Mouse (Mus musculus) ES-CJ7 (cell line): Measurements from ENCODE around the gene 1700028P14Rik.
"Not testable (repeated sequence)": the region's sequence is repeated elsewhere in the genome, so short reads cannot be mapped to it uniquely, and the experiment has no call there.

Source experiments
- DNase-seq: peaks from one replicate; pipeline ENCODE4 v3.0.0; 2011; ENCODE audit warnings: low read depth, low spot score

1700028P14Rik gene

DNA sequence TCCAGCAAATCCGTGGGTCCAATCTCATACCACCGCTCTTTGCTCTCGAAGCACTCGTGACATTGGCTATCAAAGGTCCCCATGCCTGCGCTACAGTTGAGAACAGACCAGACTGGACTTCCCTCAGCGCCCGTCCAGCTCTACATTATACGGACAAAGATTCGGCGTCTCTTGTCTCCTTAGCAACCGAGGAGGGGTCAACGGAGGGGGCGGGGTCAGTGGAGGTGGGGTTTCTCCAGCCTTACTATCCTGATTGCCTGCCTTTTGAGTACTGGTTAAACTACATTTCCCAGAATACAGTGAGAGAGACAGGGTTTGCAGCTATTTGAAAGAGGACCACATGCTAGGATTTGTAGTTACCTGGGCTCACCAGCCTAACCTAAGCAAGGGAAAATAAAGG lies at the start of gene 1700028P14Rik:
Gene 1700028P14Rik (minus strand): TSS at position 169 of the 400 bp plus-strand sequence.
- DNase-seq, result peak; percentile 81

DNA sequence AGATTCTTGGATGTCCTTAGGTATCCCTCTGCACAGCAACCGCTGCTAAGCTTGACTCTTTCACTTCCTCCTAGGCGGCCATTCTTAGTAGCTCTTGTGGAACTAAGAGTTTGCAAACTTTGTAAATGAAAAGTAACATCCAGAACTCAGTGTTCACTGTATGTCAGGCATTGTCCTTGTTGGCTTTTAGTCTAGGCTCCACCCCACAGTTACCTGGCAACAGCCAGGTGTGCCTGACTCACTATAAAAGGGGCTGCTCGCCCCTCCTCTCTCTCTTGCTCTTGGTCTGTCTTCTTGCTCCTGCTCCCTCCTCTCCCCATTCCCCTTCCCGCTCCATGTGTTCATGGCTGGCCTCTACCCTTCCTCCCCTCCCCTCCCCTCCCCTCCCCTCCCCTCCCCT lies 46.5 kb upstream of the 1700028P14Rik start:
- DNase-seq, result peak; percentile 35

DNA sequence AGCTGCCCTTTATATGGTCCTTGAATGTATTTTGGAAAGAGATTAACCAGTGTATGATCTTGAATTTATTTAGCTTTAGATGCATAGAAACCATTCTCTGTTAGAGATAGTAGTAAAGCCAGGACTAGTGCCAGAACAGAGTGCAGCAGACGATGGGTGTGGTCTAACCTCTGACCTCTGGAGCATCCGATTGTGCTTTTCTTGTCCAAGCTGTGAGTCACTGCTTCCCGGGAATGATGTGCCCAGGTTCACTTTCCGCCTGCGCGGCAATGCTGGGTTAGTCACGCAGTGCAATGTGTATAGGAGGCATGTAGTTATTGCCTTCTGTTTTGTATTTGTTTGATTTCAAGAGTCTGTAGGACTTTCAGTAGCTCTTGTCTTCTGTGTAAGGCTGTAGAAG lies 45.8 kb upstream of the 1700028P14Rik start:
- DNase-seq, result peak; percentile 25

DNA sequence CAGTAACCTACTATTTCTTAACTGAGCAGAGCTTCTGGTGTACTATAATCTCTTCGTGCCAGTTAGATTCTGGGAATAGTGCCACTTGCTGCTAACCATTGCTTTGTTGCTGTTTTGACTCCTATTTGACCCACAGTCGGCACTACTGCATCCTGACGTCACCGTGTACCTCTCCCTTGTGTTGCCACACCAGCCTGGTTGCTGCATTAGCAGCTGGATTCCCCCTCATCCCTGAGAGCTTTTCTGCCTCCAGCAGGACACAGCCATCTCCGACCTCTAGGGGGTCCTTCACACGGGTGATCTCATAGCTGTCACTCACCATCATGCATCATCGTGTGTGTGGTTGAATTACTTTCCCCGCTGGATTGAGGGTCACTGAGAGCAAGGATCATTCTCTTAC lies 45.2 kb upstream of the 1700028P14Rik start:
- peak; percentile 25 for DNase-seq

DNA sequence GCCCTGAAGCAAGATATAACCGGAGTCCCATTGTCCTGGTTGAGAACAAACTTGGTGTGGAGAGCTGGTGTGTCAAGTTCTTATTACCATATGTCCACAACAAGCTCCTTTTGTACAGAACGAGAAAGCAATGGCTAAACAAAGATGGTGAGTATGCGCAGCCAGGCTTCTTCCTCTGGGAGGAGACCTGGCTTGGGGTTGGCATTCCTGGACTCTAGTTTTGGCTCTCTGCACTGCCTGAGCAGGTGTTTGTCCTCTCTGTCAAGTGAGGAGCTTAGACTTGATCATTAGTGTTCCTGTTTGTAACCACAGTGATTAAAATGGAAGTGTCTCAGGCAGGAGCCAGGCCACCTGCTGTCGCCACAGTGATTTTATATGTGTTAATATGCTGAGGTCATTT lies 41.7 kb upstream of the 1700028P14Rik start:
- no peak for DNase-seq

DNA sequence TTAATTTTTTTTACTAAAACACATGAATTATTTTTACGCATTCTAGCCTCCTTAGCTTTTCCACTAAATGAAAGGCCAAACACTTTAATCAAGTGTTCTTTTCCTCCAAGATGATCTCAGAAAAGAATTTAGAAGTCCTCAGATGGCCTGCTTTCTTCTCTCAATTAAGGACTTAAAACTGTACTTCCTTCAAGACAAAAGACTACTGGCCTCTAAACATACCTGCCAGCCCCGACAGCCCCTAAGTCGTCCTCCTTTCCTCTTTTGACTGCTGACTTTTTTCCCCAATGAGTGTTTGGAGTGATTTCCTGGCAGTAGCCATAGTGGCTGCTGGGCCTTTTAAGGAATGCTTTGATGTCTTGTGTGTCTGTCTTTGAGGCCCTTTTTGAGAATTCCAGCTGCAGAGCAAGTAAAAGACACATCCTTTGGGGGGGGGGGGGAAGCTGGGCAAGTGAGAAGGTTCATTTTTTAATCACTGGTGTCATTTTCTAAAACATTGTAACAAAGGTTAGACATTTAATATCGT lies 35.9 kb upstream of the 1700028P14Rik start:
- DNase-seq, result peak; percentile 16

DNA sequence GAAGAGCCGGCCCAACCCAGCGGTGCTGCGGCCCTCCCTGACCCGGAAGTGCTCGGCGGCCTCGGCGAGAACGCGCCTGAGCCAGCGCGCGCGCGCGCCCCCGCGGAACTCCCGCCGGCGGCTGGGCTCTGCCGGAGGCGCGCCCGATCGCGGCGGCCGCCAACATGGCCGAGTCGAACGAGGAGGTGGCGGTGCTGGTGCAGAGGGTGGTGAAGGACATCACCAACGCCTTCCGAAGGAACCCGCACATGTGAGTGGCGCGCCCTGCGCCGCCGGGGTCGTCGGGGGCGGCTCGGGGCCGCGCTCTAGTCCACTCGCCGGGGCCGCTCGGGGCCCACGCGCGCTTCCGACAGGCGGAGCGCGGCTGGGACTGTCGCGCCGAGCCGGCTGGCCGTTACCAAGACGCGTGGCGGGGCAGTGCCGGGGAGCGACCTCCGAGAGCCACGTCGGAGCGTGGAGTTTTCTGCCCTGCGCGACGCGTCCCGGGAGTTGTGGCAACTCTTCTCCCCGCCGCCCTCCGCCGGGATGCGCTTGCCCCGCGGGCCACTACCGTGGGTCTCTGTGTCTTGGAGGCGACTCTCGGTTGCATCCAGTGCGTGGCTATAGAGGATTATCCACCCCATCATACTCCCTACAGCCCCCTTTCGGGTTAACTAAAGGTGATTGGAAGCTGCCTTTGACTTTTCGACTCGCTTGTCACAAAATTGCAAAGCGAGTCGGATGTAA lies 34.8 kb upstream of the 1700028P14Rik start, which contains the start of gene Ptar1:
Gene Ptar1 (plus strand): TSS at position 134 of the 726 bp plus-strand sequence.
- DNase-seq, result peak; percentile 73

DNA sequence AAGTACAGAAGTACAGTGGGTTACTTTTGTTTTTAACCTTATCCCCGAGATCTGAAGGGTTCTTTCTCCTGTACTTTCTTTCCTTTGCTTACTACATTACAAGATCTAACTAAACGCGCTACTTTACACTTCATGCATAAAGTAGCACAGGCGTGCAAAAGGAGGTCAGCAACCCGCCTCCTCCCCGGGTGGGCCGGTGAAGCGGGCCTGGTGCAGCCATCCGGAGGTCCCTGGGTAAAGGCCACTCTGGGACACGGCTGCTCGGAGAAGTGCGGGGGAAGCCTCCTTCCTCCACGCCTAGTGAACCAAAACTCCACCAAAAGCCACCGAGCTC lies 34.3 kb upstream of the 1700028P14Rik start:
- DNase-seq, result no peak

DNA sequence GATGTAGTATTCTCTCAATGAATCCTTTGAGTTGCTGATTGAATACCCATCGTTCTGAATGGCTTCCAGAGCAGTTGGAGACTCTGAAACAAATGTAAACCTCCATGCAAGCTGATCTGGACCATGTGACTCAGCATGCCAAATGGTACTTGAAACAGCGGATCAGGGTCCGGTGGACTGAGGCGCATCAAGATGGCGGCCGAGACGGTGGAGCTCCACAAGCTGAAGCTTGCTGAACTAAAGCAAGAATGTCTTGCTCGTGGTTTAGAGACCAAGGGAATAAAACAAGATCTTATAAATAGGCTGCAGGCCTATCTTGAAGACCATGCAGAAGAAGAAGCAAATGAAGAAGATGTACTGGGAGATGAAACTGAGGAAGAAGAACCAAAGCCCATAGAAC lies 23.0 kb upstream of the 1700028P14Rik start:
- DNase-seq, result not testable (repeated sequence)

DNA sequence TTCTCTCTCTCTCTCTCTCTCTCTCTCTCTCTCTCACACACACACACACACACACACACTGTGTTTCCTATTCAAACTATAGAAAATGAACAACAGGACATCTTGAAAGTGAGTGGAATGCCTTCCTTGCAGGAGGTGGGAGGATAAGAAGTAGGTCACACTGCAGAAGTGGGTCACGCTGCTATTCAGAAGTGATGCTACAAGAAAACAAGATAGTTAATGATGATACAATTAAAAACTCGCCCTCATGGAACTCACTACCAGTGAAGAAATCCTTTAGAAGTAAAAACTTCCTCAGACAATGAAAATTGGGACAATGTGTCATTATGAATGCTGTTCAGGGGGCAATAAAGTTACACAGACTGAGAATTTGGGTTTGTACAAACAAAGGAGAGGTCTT lies 20.4 kb upstream of the 1700028P14Rik start:
- no peak for DNase-seq

DNA sequence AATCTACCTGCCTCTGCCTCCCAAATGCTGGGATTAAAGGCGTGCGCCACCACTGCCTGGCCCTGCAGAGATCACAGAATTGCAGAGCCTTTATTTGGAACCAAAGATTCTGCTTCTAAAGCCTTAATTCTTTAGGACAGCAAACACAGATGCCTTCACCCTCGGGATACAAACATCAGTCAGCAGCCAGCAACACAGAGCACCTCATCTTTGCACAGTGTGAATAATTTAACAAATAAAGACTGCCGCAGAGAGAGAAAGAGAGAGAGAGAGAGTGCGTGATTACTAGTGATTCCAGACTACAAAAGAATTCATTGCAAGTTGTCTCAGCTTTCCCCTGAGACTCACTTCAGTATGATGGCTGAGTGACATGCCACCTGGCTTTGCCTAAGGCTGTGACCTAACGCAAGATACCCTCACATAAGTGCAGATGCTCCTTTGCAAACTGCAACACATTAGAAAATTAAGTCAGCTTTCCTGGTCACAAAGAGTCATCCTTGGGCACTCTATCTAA lies 15.6 kb upstream of the 1700028P14Rik start:
- no peak for DNase-seq

DNA sequence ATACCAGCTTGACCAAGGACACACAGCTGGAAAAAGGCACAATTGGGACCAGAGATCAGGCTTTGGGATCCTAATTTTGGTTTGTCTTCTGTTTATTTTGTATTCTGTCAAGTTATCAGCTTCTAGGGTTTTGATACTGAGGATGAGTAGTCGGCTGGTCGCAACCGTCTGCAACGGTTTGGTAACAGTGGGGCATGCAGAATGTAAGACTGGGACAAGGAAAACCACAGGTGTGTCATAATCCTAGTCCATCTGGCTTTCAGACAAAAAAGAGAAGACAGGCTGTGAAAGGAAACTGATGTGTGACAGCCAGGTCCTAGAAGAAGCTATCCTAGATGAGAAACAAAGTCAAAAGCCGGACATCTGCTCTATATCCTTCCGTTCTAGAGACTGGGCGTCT lies 11.5 kb upstream of the 1700028P14Rik start:
- no peak for DNase-seq

DNA sequence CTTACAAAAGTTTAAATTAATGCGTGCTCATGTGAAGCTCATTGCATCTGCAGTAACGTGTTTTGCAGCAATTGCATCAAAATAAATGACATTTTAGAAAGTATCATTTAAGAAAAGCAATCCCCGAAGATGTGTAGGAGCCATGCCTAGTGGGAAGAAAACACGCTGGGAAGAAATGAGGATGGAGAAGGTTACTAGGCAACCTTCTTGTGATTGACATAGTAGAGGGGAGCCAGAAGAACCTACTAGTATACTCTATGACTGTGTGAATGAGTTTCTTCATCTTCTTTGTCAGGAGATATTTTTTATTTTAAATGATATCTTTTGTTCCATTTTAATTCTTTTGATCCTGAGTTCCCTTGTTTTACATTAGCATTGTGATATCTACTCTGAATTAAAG lies 5.7 kb upstream of the 1700028P14Rik start:
- no peak for DNase-seq

DNA sequence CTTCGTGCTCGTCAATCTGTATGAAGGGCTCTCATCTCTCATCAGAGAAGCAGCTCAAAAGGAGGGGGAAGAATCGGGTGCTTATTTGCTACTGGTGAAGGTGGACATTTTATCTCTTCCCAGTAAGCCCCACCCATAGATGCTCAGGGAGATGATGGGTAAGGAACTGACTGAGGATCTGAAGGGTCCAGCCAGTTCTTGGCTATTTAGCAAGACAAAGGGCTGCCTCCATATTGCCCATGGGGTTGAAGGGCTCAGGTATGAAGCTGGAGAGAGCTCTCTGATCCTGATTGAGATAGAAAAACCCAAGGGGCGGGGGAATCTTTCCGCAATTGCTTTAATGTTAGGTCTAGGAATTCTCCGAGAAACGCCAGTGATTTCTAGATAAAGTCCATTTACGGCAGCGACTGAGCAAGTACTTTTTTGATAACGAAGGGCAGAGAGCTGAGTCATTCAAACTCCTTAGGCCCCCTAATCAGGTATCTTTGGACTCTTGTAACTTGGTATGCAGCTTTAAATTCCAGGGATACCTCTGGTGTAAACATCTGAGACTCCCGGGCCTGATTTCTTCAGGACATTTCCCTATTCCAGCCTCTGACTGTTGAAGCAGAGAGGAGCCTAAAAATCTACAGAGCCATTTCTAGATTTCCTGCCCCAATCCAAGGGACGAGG lies 4.8 kb upstream of the 1700028P14Rik start:
- peak; percentile 70 for DNase-seq

DNA sequence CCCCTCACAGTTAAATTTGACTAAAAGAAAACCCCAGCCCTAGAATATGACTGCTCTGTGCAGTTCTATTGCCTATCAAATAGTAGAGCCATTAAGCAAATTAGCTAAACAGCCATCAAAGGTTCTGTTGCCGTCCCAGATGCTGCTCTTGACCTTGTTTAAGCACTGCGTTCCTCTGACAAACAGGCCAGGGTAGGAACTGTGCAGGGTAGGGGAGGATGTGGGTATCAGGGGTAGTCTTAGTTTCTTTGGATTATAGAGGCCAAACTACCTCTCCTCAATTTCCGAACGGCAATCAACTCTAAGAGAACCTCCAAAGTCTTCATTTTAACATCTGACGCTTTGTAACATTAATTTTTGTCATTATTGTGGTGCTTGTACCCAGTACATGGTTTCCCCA lies 542 bp upstream of the 1700028P14Rik start:
- no peak for DNase-seq

DNA sequence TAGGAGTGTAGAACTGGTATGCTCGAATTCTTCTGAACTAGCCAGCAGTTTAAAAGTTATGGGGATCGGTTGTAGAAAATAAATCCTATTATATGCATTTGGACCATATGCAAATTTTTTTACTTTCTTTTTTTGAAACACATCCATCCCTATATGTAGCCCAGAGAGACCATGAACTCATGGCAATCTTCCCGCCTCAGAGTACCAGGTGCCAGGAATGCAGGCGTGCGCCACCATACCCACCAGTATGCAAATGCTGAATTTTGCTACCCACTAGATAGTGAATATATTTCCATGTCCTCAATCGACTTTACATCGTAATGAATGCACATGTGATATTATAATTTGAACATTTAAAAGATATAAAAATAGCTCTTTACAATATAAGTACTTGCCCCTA lies 5.3 kb downstream of the 1700028P14Rik start:
- no peak for DNase-seq

DNA sequence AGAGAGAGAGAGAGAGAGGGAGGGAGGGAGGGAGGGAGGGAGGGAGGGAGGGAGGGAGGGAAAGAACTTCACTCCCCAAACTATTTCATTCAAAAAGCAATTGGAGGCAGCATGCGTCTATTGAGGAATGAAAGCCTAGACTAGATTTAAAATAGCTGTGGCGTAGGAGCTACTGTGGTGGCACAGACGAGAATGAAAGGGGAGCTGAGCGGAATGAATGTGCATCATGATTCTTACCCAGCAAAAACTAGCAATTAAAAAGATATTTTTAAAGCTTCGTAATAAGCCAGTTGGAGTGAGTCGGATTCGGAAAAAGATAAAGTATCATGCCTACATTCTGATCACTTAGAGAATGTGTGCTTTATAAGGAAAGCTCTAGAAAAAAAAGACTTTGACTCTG lies 7.3 kb downstream of the 1700028P14Rik start:
- DNase-seq, result no peak

DNA sequence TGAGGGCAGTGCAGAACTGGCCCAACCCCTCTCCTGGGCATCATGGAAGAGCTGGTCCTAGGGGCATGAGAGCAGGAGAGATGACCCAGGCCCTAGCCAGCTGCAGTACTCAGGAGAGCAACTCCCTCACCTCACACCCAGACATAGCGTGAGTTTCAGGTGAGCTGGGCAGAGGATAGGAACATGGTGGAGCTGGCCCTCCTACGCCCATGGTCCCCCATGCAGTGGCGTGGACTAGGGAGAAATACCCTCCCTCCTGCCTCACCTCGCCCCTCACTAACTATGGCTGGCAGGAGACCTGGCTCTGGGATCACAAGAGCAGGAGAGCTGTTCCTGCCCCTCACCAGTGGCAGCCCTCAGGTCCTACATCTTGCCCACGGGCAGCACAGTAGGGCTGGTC lies 8.8 kb downstream of the 1700028P14Rik start:
- no peak for DNase-seq

DNA sequence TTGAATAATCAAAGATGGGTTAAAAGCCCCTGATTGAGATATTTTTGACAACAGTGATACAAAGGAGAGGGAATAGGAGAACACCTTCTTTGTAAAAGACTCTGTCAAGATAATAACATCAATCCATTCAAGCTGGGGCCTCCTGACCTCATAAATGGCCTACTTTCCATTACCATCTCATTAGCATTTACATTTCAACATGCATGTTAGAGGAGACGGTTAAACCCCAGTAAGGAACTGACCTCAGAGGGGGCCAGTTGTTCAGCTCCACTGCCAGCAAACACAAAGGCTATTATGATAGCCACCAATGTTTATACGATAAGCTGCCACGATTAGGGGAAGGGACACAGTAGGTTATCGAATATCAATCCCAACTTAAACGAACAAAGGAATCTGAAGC lies 15.8 kb downstream of the 1700028P14Rik start:
- no peak for DNase-seq

DNA sequence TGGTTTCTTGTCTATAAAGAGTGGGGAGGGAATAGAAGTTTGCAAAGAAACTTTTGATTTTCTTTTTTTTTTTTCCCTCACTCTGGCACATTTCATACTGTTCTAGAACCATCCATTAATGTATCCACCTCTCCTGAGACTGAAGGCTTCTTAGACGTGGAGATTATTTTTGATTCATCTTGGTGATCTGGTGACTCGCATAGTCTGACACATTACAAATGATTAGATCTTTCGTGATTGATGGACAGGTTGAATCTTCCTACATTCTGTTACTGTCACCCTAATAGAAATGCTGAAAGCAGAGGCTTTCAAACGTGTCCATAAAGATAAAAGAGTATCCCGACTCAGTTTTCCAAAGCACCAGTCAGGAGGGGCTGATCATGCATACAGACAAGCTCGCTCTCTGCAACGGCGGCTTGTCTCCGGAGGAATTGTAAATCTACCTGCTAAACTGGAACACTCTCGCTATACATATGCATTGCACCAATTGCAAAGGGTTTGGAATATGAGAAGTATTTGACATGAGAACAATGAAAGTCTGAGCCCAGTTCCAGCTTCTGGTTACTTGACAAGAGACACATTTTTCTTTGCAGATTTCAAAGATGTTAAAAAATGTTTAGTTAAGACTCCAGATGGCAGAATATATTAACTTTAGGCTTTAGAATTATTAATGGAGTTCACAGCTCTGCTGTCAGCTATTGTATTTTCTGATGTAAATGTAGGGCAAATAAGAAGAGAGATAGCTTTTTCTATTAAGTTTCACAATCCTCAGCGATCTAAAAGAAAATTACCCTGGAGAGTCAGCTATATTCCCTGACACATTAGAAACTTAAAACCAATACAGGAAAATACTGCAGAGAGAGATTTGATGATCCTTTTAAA lies 20.8 kb downstream of the 1700028P14Rik start:
- DNase-seq, result no peak

DNA sequence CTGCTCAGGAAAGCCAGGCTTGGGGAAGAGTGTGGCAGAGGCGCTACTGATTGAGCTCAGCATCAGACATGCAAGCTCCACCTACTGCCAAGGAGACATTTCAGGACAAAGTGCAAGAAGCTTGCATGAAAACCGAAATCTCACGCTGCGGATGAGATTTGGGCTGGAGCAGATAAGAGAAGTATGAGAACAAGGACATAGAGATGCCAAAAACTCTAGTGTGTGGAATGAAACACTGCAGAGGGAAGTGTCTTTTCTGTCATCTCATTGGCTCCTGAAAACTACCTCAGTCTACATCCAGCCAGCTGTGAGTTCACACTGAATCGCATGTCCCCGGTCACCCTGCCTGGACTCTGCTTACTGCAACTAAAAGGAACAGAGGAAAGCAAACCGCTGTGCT lies 38.3 kb downstream of the 1700028P14Rik start:
- no peak for DNase-seq

DNA sequence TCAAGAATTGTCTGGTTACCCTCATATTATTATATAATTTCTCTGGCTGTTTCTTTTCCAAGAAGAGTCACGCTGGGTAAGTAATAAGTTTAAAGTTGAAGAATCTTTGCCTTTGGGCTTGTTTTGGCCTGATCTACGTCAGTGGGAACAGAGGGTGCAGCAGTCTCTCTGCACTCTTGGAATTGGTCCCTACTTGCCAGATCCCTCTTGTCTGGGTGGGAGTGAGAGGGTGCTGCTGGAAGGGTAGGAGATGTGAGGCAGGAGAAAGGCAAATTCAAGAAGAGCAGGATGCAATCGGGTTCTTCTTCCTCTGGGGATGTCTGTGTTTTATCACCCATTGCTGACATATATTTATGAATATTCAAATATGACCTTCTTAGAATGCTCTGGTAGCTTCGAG lies 42.9 kb downstream of the 1700028P14Rik start:
- no peak for DNase-seq
